Mouse (Mus musculus) limb, embryonic 12.5 days (tissue): ENCODE results near the gene Prg3. TPM values are rescaled to one million over a fixed set of nuclear protein-coding genes. Genes with fewer than 3 reads are reported as not detected.

Experiments
- ATAC-seq: fragments of 200-750 bp; cut with Nextera tagmentation; 2 replicates; pipeline ENCODE4 v1.8.0; 2017; ENCODE audit warnings: low read depth, moderate TSS enrichment; ENCODE audit not compliant: insufficient number of reproducible peaks, insufficient read depth, low FRiP score, low TSS enrichment
- H3K27ac ChIP-seq: fragments of 300-500 bp; sonication (generic); 2 replicates; pipeline ENCODE4 v1.5.1; 2016; ENCODE audit warnings: mild to moderate bottlenecking, moderate library complexity
- H3K27me3 ChIP-seq: fragments of 300-500 bp; sonication (generic); 2 replicates; pipeline ENCODE4 v1.6.1; 2016; ENCODE audit warnings: mild to moderate bottlenecking, moderate library complexity
- H3K36me3 ChIP-seq: fragments of 300-500 bp; sonication (generic); 2 replicates; pipeline ENCODE4 v1.6.1; 2016; ENCODE audit warnings: mild to moderate bottlenecking, moderate library complexity
- H3K4me1 ChIP-seq: fragments of 300-500 bp; sonication (generic); replicated peaks from 2 replicates; pipeline ENCODE4 v1.6.1; 2016
- H3K4me2 ChIP-seq: fragments of 300-500 bp; sonication (generic); 2 replicates; pipeline ENCODE4 v1.6.1; 2016; ENCODE audit warnings: mild to moderate bottlenecking, moderate library complexity
- H3K4me3 ChIP-seq: fragments of 300-500 bp; sonication (generic); replicated peaks from 2 replicates; pipeline ENCODE4 v1.5.1; 2016; ENCODE audit warnings: mild to moderate bottlenecking
- H3K9ac ChIP-seq: fragments of 300-500 bp; sonication (generic); replicated peaks from 2 replicates; pipeline ENCODE4 v1.6.1; 2016; ENCODE audit warnings: mild to moderate bottlenecking, moderate library complexity
- H3K9me3 ChIP-seq: fragments of 300-500 bp; sonication (generic); 2 replicates; pipeline ENCODE4 v1.6.1; 2016; ENCODE audit warnings: mild to moderate bottlenecking, moderate library complexity
- WGBS: fragments of 180-500 bp; shearing (Covaris S2); methylation state at CpG from one replicate; pipeline ENCODE4 v1.1.7; 2016; 5-methylcytosine and 5-hydroxymethylcytosine counted together
- polyA plus RNA-seq: library from polyadenylated mRNA; unstranded; fragments of >200 nt; fragmentation: Nextera tagmentation; extraction: Ambion mirVana; gene quantifications from 2 replicates; pipeline ENCODE4 v1.2.1, GENCODE M21; 2016

Gene Prg3
- polyA plus RNA-seq = not detected in 2 replicates

DNA sequence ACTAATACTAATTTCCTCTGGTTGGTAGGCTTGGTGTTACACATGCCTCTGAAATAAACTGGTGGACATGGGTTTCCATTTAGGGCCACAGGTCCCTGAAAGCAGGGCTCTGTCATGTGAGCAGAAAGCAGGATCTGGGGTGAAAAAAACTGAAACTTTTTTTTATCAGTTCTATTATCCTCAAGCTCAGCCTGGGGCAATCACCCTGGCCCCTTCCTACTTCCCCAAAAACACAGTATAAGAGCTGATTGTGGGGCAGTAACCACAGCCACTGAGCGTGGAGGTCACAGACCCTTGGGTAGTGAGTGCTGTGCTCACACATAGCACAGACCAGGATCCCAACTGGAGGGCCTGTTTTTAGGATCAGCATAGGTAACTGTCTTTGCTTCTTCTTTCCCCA is at the start of gene Prg3:
Gene Prg3, plus strand, starts transcription at position 286 of the 400 bp plus-strand sequence.
- H3K9me3 ChIP-seq = no peaks in the 10 kb centered on the region
- no peak within 1 kb of the TSS for H3K4me2 ChIP-seq
- H3K27me3 ChIP-seq = no peaks in the 10 kb centered on the region; the same call in 1 of the 2 replicates
- no peaks in the 10 kb centered on the region for H3K4me1 ChIP-seq
- no peak within 1 kb of the TSS for H3K9ac ChIP-seq
- no peaks in the 10 kb centered on the region for H3K36me3 ChIP-seq
- H3K27ac ChIP-seq = no peak within 1 kb of the TSS
- H3K4me3 ChIP-seq = no peak within 1 kb of the TSS
- 72% methylated on average over 1 of the region's 1 CpGs for WGBS
- no peak for ATAC-seq

- H3K36me3 ChIP-seq = peaks cover 15% of the 10 kb centered on the region
- peak overlapping the region; percentile 41; the same call in 1 of the 2 replicates for H3K27ac ChIP-seq
- WGBS = 80% methylated on average over 5 of the region's 5 CpGs
- H3K9ac ChIP-seq = no peak overlapping the region
- H3K9me3 ChIP-seq = no peaks in the 10 kb centered on the region
- peak overlapping the region; percentile 61 for H3K4me2 ChIP-seq
- H3K4me3 ChIP-seq = no peak overlapping the region
- no peaks in the 10 kb centered on the region for H3K27me3 ChIP-seq
- ATAC-seq = peak; percentile 22; the same call in 1 of the 2 replicates
- H3K4me1 ChIP-seq = peaks cover 18% of the 10 kb centered on the region
Observed at GRCm38 (mm10) chr2:84938249-84938946, 49.6 kb upstream of the Prg3 start.

DNA sequence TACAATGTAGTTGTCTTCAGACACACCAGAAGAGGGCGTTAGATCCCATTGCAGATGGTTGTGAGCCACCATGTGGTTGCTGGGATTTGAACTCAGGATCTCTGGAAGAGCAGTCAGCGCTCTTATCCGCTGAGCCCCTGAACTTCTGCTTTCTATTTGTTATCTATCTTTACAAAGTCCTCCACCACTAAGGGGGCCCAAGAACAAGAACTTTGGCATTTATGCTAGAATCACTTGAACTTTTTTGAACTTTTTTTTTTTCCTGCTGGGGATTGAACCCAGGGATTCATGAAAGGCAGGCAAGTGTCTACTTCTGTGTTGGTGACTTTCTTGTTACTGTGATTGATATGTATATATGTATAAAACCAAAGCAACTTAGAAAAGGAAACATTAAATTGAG is 48.7 kb upstream of the Prg3 start:
- Histone ChIP-seq H3K9ac (no peak overlapping the region), H3K4me1 (peaks cover 18% of the 10 kb centered on the region), H3K36me3 (peaks cover 18% of the 10 kb centered on the region), H3K9me3 (no peaks in the 10 kb centered on the region), H3K4me2 (no peak overlapping the region), H3K27me3 (no peaks in the 10 kb centered on the region), H3K27ac (no peak overlapping the region), H3K4me3 (no peak overlapping the region)
- ATAC-seq = no peak
- 92% methylated on average over 3 of the region's 3 CpGs for WGBS

- Histone ChIP-seq H3K27ac (no peak overlapping the region), H3K9ac (no peak overlapping the region), H3K9me3 (no peaks in the 10 kb centered on the region), H3K27me3 (no peaks in the 10 kb centered on the region), H3K4me2 (no peak overlapping the region), H3K4me3 (no peak overlapping the region), H3K4me1 (peaks cover 18% of the 10 kb centered on the region), H3K36me3 (peaks cover 22% of the 10 kb centered on the region)
- 93% methylated on average over 6 of the region's 6 CpGs for WGBS
- ATAC-seq = no peak
Observed at GRCm38 (mm10) chr2:84939711-84940110, 48.3 kb upstream of the Prg3 start.

GRCm38 (mm10) chr2:84941332-84941731 is 46.7 kb upstream of the Prg3 start:
- WGBS = 79% methylated on average over 2 of the region's 2 CpGs
- no peak for ATAC-seq

DNA sequence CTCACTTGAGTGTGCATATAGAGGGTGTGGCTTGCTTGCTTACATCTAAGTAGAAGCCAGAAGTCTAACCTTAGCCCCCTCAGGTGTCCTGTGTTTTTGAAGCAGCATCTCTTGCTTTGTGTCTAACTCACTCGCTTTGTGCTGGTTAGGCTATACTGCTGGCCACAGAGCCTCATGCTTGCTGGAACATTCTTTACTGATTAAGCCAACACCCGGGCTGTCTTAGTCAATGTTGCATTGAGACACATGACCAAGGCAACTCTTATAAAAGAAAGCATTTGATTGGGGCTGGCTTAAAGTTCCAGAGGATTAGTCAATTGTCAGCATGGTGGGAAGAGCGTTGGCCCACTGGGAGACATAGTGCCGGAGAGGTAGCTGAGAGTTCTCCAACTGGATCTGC is 46.2 kb upstream of the Prg3 start:
- Histone ChIP-seq H3K9me3 (no peaks in the 10 kb centered on the region), H3K27me3 (no peaks in the 10 kb centered on the region), H3K27ac (no peak overlapping the region), H3K4me2 (no peak overlapping the region), H3K4me1 (peaks cover 18% of the 10 kb centered on the region), H3K9ac (no peak overlapping the region), H3K36me3 (peaks cover 35% of the 10 kb centered on the region), H3K4me3 (no peak overlapping the region)
- WGBS = 91% methylated on average over 4 of the region's 4 CpGs
- ATAC-seq = no peak

More at GRCm38 (mm10) chr2:84941332-84941731, 46.7 kb upstream of the Prg3 start:
- Histone ChIP-seq H3K27ac (no peak overlapping the region), H3K36me3 (peaks cover 30% of the 10 kb centered on the region), H3K4me2 (no peak overlapping the region), H3K9me3 (no peaks in the 10 kb centered on the region), H3K27me3 (no peaks in the 10 kb centered on the region), H3K9ac (no peak overlapping the region), H3K4me1 (peaks cover 18% of the 10 kb centered on the region), H3K4me3 (no peak overlapping the region)

- peaks cover 78% of the 10 kb centered on the region for H3K36me3 ChIP-seq
- no peak overlapping the region for H3K4me2 ChIP-seq
- H3K27me3 ChIP-seq = no peaks in the 10 kb centered on the region
- no peak for ATAC-seq
- no peaks in the 10 kb centered on the region for H3K4me1 ChIP-seq
- 89% methylated on average over 3 of the region's 3 CpGs for whole genome bisulfite sequencing
- H3K27ac ChIP-seq = no peak overlapping the region
- no peak overlapping the region for H3K9ac ChIP-seq
- H3K9me3 ChIP-seq = no peaks in the 10 kb centered on the region
- no peak overlapping the region for H3K4me3 ChIP-seq
Observed at GRCm38 (mm10) chr2:84947154-84947771, 40.8 kb upstream of the Prg3 start.

GRCm38 (mm10) chr2:84948252-84948651 is 39.8 kb upstream of the Prg3 start:
- WGBS = 91% methylated on average over 7 of the region's 7 CpGs
- H3K4me2 ChIP-seq = no peak overlapping the region
- H3K4me1 ChIP-seq = no peaks in the 10 kb centered on the region
- H3K36me3 ChIP-seq = peaks cover 82% of the 10 kb centered on the region
- H3K9ac ChIP-seq = no peak overlapping the region
- no peaks in the 10 kb centered on the region for H3K27me3 ChIP-seq
- no peak for ATAC-seq
- no peak overlapping the region for H3K27ac ChIP-seq
- H3K9me3 ChIP-seq = no peaks in the 10 kb centered on the region
- no peak overlapping the region for H3K4me3 ChIP-seq

- Histone ChIP-seq H3K36me3 (peaks cover 87% of the 10 kb centered on the region), H3K4me1 (no peaks in the 10 kb centered on the region), H3K9me3 (no peaks in the 10 kb centered on the region), H3K9ac (no peak overlapping the region), H3K4me2 (no peak overlapping the region), H3K27me3 (no peaks in the 10 kb centered on the region), H3K4me3 (no peak overlapping the region), H3K27ac (no peak overlapping the region)
- no peak for ATAC-seq
- 86% methylated on average over 2 of the region's 2 CpGs for WGBS
Observed at GRCm38 (mm10) chr2:84948721-84949120, 39.3 kb upstream of the Prg3 start.

DNA sequence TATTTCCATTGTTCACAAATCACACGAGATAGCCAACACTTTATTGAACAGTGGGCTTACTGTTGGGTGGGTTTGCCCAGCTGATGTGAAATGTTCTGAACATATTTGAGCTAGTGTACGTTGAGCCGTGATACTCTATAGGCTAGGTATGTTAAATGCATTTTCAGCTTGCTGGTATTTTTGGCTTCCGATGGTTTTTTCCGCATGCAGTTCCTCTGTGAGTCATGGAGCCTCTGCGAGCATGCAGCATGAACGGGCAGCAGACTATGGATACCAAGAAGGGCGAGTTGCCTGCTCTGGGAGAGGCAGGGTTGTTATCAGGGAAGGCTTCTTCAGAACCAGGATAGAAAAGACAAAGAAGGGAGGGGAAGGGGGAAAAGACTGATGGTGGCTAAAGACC is 37.0 kb upstream of the Prg3 start:
- WGBS = 93% methylated on average over 8 of the region's 8 CpGs
- Histone ChIP-seq H3K27me3 (no peaks in the 10 kb centered on the region), H3K4me1 (no peaks in the 10 kb centered on the region), H3K9ac (no peak overlapping the region), H3K9me3 (no peaks in the 10 kb centered on the region), H3K36me3 (peaks cover 93% of the 10 kb centered on the region), H3K4me3 (no peak overlapping the region), H3K27ac (no peak overlapping the region), H3K4me2 (no peak overlapping the region)
- no peak for ATAC-seq

DNA sequence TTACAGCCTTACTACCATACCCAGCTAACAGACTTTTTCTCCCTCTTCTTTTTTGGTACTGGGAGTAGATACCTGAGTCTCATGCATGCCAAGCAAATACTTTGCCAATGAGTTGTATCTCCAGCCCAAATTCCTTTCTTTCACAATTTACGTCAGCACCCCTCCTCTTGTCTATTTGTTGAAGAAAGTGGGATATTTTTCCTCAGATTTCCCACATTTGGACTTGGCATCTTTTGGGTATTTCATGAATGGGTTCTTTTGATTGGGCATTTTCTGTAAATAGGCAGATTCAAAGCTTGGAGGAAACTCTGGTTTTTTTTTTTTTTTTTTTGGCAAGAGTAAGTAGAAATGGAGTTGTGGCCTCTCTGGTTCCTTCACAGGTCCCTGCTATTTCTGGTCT is 35.8 kb upstream of the Prg3 start:
- H3K4me1 ChIP-seq = no peaks in the 10 kb centered on the region
- no peak overlapping the region for H3K9ac ChIP-seq
- no peaks in the 10 kb centered on the region for H3K9me3 ChIP-seq
- no peak overlapping the region for H3K27ac ChIP-seq
- WGBS = 93% methylated on average over 1 of the region's 1 CpGs
- no peak for ATAC-seq
- peaks cover 93% of the 10 kb centered on the region for H3K36me3 ChIP-seq
- no peak overlapping the region for H3K4me2 ChIP-seq
- no peak overlapping the region for H3K4me3 ChIP-seq
- H3K27me3 ChIP-seq = no peaks in the 10 kb centered on the region
